ENCODE assay signal across 18 mouse cellular contexts in genomic region chr1:31379032-31379431, GRCm38 (mm10).
DNase-seq lines count a peak whose midpoint lies in the region; ATAC-seq and TF ChIP-seq lines count a peak whose summit lies in the region.
"Had no signal": no experiment of that assay in that cellular context is flagged by ENCODE, and none has a peak within 500 bp of the region (broad histone marks: within the 10 kb centered on the region; RNA-seq: fewer than 3 reads in every experiment).

No protein-coding gene starts in this region.

- no peak for ATAC-seq in hindbrain, postnatal 0 days
- no peak for ATAC-seq in hindbrain, embryonic 16.5 days
- ATAC-seq in midbrain, embryonic 14.5 days (ENCODE audit: low FRiP score, low TSS enrichment) = no peak
- ATAC-seq in midbrain, embryonic 13.5 days = no peak
- ATAC-seq: midbrain, embryonic 16.5 days; Patski had no signal

- TF ChIP-seq CTCF in hindbrain, postnatal 0 days (IDR thresholded peaks at IDR 0.05; ENCODE audit: low read depth) = peak; percentile 54
- no peak for TF ChIP-seq CTCF in brain, embryonic 14.5 days (IDR thresholded peaks at IDR 0.05; ENCODE audit: borderline replicate concordance, extremely low read depth, insufficient read depth, insufficient read length)
- TF ChIP-seq CTCF in thymus, adult 2 months (IDR thresholded peaks at IDR 0.05; ENCODE audit: borderline replicate concordance, control insufficient read depth, extremely low read depth, insufficient read depth, low read length, poor library complexity) = no peak

- no peaks in the 10 kb centered on the region for H3K36me3 ChIP-seq in hindbrain, postnatal 0 days (ENCODE audit: insufficient read depth, low read length)
- H3K36me3 ChIP-seq in hindbrain, embryonic 16.5 days (ENCODE audit: control insufficient read depth, insufficient read depth, low read length) = no peaks in the 10 kb centered on the region
- H3K36me3 ChIP-seq in midbrain, embryonic 14.5 days (ENCODE audit: control insufficient read depth, insufficient read depth, low read length) = no peaks in the 10 kb centered on the region
- no peaks in the 10 kb centered on the region for H3K36me3 ChIP-seq in midbrain, embryonic 13.5 days
- no peaks in the 10 kb centered on the region for H3K36me3 ChIP-seq in thymus, adult 2 months (ENCODE audit: control insufficient read depth, insufficient read depth, low read length)
- H3K36me3 ChIP-seq: heart, embryonic 12.5 days; limb, embryonic 12.5 days; liver, embryonic 15.5 days; neural tube, embryonic 13.5 days had no signal

- H3K4me3 ChIP-seq in hindbrain, postnatal 0 days (ENCODE audit: low read length) = no peak overlapping the region
- no peak overlapping the region for H3K4me3 ChIP-seq in hindbrain, embryonic 16.5 days (ENCODE audit: low read length)
- H3K4me3 ChIP-seq in midbrain, embryonic 14.5 days (replicated peaks; ENCODE audit: low read depth, low read length) = no peak overlapping the region
- H3K4me3 ChIP-seq in midbrain, embryonic 13.5 days (replicated peaks) = no peak overlapping the region
- H3K4me3 ChIP-seq in thymus, adult 2 months (ENCODE audit: control insufficient read depth, insufficient read depth, low read length) = no peak overlapping the region
- H3K4me3 ChIP-seq: heart, embryonic 12.5 days; limb, embryonic 12.5 days; liver, embryonic 15.5 days; neural tube, embryonic 13.5 days had no signal

- DNase-seq in hindbrain, postnatal 0 days (ENCODE audit: low spot score) = peak; percentile 61
- peak; percentile 17 for DNase-seq in midbrain, embryonic 14.5 days
- peak; percentile 49 for DNase-seq in brain, embryonic 14.5 days (ENCODE audit: low read depth)
- DNase-seq in telencephalon, adult 2 months (ENCODE audit: low read depth, low spot score) = peak; percentile 6
- DNase-seq in thymus, adult 2 months = no peak
- DNase-seq: cerebellum, adult 11-12 months; gastrocnemius, postnatal 36 days; heart, postnatal 36 days; thymus, postnatal 14 days had no signal

- H3K27ac ChIP-seq in hindbrain, postnatal 0 days = no peak overlapping the region
- no peak overlapping the region for H3K27ac ChIP-seq in hindbrain, embryonic 16.5 days (ENCODE audit: low read depth, low read length)
- no peak overlapping the region for H3K27ac ChIP-seq in midbrain, embryonic 14.5 days (replicated peaks; ENCODE audit: low read depth, low read length)
- H3K27ac ChIP-seq in midbrain, embryonic 13.5 days = no peak overlapping the region
- no peak overlapping the region for H3K27ac ChIP-seq in thymus, adult 2 months (ENCODE audit: control insufficient read depth, insufficient read depth, low read length)
- H3K27ac ChIP-seq: limb, embryonic 12.5 days; liver, embryonic 15.5 days; macrophage; neural tube, embryonic 13.5 days had no signal

- H3K4me1 ChIP-seq in hindbrain, postnatal 0 days (ENCODE audit: insufficient read depth, low read length) = no peaks in the 10 kb centered on the region
- H3K4me1 ChIP-seq in hindbrain, embryonic 16.5 days (ENCODE audit: control insufficient read depth, insufficient read depth, low read depth, low read length) = no peaks in the 10 kb centered on the region
- no peaks in the 10 kb centered on the region for H3K4me1 ChIP-seq in midbrain, embryonic 14.5 days (ENCODE audit: control insufficient read depth, insufficient read depth, low read length)
- H3K4me1 ChIP-seq in midbrain, embryonic 13.5 days (replicated peaks) = no peaks in the 10 kb centered on the region
- H3K4me1 ChIP-seq in thymus, adult 2 months (replicated peaks; ENCODE audit: control insufficient read depth, insufficient read depth, low read length) = no peaks in the 10 kb centered on the region
- H3K4me1 ChIP-seq: heart, embryonic 12.5 days; limb, embryonic 12.5 days; liver, embryonic 15.5 days; neural tube, embryonic 13.5 days had no signal

- no peaks in the 10 kb centered on the region for H3K27me3 ChIP-seq in hindbrain, postnatal 0 days (ENCODE audit: insufficient read depth, low read length)
- no peaks in the 10 kb centered on the region for H3K27me3 ChIP-seq in hindbrain, embryonic 16.5 days (replicated peaks; ENCODE audit: control insufficient read depth, insufficient read depth, low read length)
- no peaks in the 10 kb centered on the region for H3K27me3 ChIP-seq in midbrain, embryonic 14.5 days (ENCODE audit: control insufficient read depth, insufficient read depth, low read length)
- H3K27me3 ChIP-seq in midbrain, embryonic 13.5 days = no peaks in the 10 kb centered on the region
- no peaks in the 10 kb centered on the region for H3K27me3 ChIP-seq in thymus, adult 2 months (ENCODE audit: control insufficient read depth, insufficient read depth, low read length)
- H3K27me3 ChIP-seq: heart, embryonic 12.5 days; limb, embryonic 12.5 days; liver, embryonic 15.5 days; neural tube, embryonic 13.5 days; Patski had no signal

- H3K9me3 ChIP-seq in hindbrain, postnatal 0 days (ENCODE audit: low read length) = no peaks in the 10 kb centered on the region
- no peaks in the 10 kb centered on the region for H3K9me3 ChIP-seq in hindbrain, embryonic 16.5 days (ENCODE audit: control insufficient read depth, low read length)
- no peaks in the 10 kb centered on the region for H3K9me3 ChIP-seq in midbrain, embryonic 14.5 days (ENCODE audit: control insufficient read depth, low read length)
- no peaks in the 10 kb centered on the region for H3K9me3 ChIP-seq in midbrain, embryonic 13.5 days
- H3K9me3 ChIP-seq: heart, embryonic 12.5 days; limb, embryonic 12.5 days; liver, embryonic 15.5 days; neural tube, embryonic 13.5 days had no signal

- no peak overlapping the region for H3K9ac ChIP-seq in hindbrain, postnatal 0 days (replicated peaks; ENCODE audit: low read length)
- H3K9ac ChIP-seq in hindbrain, embryonic 16.5 days (ENCODE audit: low read depth, low read length) = no peak overlapping the region
- no peak overlapping the region for H3K9ac ChIP-seq in midbrain, embryonic 14.5 days (replicated peaks; ENCODE audit: low read length)
- H3K9ac ChIP-seq in midbrain, embryonic 13.5 days (replicated peaks) = no peak overlapping the region
- H3K9ac ChIP-seq: heart, embryonic 12.5 days; limb, embryonic 12.5 days; liver, embryonic 15.5 days; neural tube, embryonic 13.5 days had no signal

- H3K4me2 ChIP-seq in hindbrain, postnatal 0 days (ENCODE audit: low read depth, low read length) = no peak overlapping the region
- no peak overlapping the region for H3K4me2 ChIP-seq in hindbrain, embryonic 16.5 days (ENCODE audit: low read length)
- no peak overlapping the region for H3K4me2 ChIP-seq in midbrain, embryonic 14.5 days (ENCODE audit: low read length)
- no peak overlapping the region for H3K4me2 ChIP-seq in midbrain, embryonic 13.5 days (replicated peaks)
- H3K4me2 ChIP-seq: heart, embryonic 12.5 days; limb, embryonic 12.5 days; liver, embryonic 15.5 days; neural tube, embryonic 13.5 days had no signal

- no peak for TF ChIP-seq POLR2A in brain, embryonic 14.5 days (IDR thresholded peaks at IDR 0.05; ENCODE audit: borderline replicate concordance, extremely low read depth, insufficient read depth, insufficient read length, poor library complexity, severe bottlenecking)
- TF ChIP-seq POLR2A in thymus, adult 2 months (IDR thresholded peaks at IDR 0.05; ENCODE audit: control insufficient read depth, extremely low read depth, insufficient read depth, low read length, poor library complexity) = no peak

- 48% methylated on average over 2 of the region's 2 CpGs for WGBS in hindbrain, postnatal 0 days
- whole genome bisulfite sequencing in hindbrain, embryonic 16.5 days = 70% methylated on average over 2 of the region's 2 CpGs
- WGBS in midbrain, embryonic 14.5 days = 71% methylated on average over 2 of the region's 2 CpGs
- WGBS in midbrain, embryonic 13.5 days = 72% methylated on average over 2 of the region's 2 CpGs
- whole genome bisulfite sequencing in thymus, adult 2 months = 62% methylated on average over 2 of the region's 2 CpGs
